Mouse (Mus musculus) activated CD4-positive, CD25-positive, alpha-beta regulatory T cell, adult 4 months (primary cell): ENCODE data around the gene Angptl7. TPM values are rescaled to one million over a fixed set of nuclear protein-coding genes. Genes with fewer than 3 reads are reported as not detected.

Source experiments
- ATAC-seq: one replicate; pipeline ENCODE4 v1.8.0; 2017
- polyA plus RNA-seq, 2 experiments: library from polyadenylated mRNA; unstranded; fragments of 100-300 nt; shearing (Covaris generic); gene quantifications; one replicate each; pipeline ENCODE4 v1.2.1; 2017

The Angptl7 gene
- under 1 TPM in 1 of 2 experiments, not detected in 1; 0.20 TPM for polyA plus RNA-seq

- ATAC-seq, result no peak
Measured at GRCm38 (mm10) chr4:148500410-148500867, at the start of gene Angptl7. Gene Angptl7 (minus strand): TSS chr4:148500460.

GRCm38 (mm10) chr4:148549106-148549505 lies 48.8 kb upstream of the Angptl7 start:
- ATAC-seq, result no peak

- ATAC-seq, result no peak
Measured at GRCm38 (mm10) chr4:148535876-148536275, 35.6 kb upstream of the Angptl7 start.

GRCm38 (mm10) chr4:148533613-148534328 lies 33.5 kb upstream of the Angptl7 start:
- ATAC-seq, result no peak

- ATAC-seq, result no peak
Measured at GRCm38 (mm10) chr4:148532516-148532915, 32.3 kb upstream of the Angptl7 start.

- ATAC-seq, result no peak
Measured at GRCm38 (mm10) chr4:148531341-148531740, 31.1 kb upstream of the Angptl7 start.

- no peak for ATAC-seq
Measured at GRCm38 (mm10) chr4:148530778-148531177, 30.5 kb upstream of the Angptl7 start.

GRCm38 (mm10) chr4:148530351-148530750 lies 30.1 kb upstream of the Angptl7 start:
- ATAC-seq, result no peak

GRCm38 (mm10) chr4:148527158-148527910 lies 27.1 kb upstream of the Angptl7 start:
- no peak for ATAC-seq

GRCm38 (mm10) chr4:148523538-148523937 lies 23.3 kb upstream of the Angptl7 start:
- no peak for ATAC-seq

- ATAC-seq, result no peak
Measured at GRCm38 (mm10) chr4:148518235-148518795, 18.1 kb upstream of the Angptl7 start.

GRCm38 (mm10) chr4:148517809-148518208 lies 17.5 kb upstream of the Angptl7 start:
- ATAC-seq, result no peak

GRCm38 (mm10) chr4:148515313-148515712 lies 15.1 kb upstream of the Angptl7 start:
- ATAC-seq, result no peak

GRCm38 (mm10) chr4:148513021-148513559 lies 12.8 kb upstream of the Angptl7 start:
- ATAC-seq, result no peak

GRCm38 (mm10) chr4:148511334-148511733 lies 11.1 kb upstream of the Angptl7 start:
- ATAC-seq, result no peak

GRCm38 (mm10) chr4:148510691-148511090 lies 10.4 kb upstream of the Angptl7 start:
- ATAC-seq, result no peak

- ATAC-seq, result peak; percentile 87
Measured at GRCm38 (mm10) chr4:148509450-148510084, 9.3 kb upstream of the Angptl7 start.

GRCm38 (mm10) chr4:148508084-148508849 lies 8.0 kb upstream of the Angptl7 start:
- no peak for ATAC-seq

GRCm38 (mm10) chr4:148507585-148507984 lies 7.3 kb upstream of the Angptl7 start:
- ATAC-seq, result no peak

- no peak for ATAC-seq
Measured at GRCm38 (mm10) chr4:148504497-148504959, 4.3 kb upstream of the Angptl7 start.

- no peak for ATAC-seq
Measured at GRCm38 (mm10) chr4:148495874-148496689, 4.2 kb downstream of the Angptl7 start.
